In genomic region chr9:68809536-68809935, GRCm38 (mm10) we compare ENCODE assay signal across 11 mouse cellular contexts.
"Had no signal": no experiment of that assay in that cellular context is flagged by ENCODE, and none has a peak within 500 bp of the region (broad histone marks: within the 10 kb centered on the region; RNA-seq: fewer than 3 reads in every experiment).

No protein-coding gene starts in this region.

- DNase-seq: lung, adult 18-20 months; lung, embryonic 14.5 days; lung, postnatal 10 days; lung, postnatal 36 days; right cerebral cortex, adult 18-20 months; right cerebral cortex, postnatal 25 days; right cerebral cortex, postnatal 4 days; spleen, adult 18-20 months; thymus, adult 2 months; thymus, postnatal 25 days; thymus, postnatal 4 days had no signal
